Mouse (Mus musculus): ENCODE measurements around the gene Il11ra1. TPM values are rescaled to one million over a fixed set of nuclear protein-coding genes. Genes with fewer than 3 reads are reported as not detected.

Il11ra1 gene
- polyA plus RNA-seq, 1 experiment from 2014 or later = 152 TPM

DNA sequence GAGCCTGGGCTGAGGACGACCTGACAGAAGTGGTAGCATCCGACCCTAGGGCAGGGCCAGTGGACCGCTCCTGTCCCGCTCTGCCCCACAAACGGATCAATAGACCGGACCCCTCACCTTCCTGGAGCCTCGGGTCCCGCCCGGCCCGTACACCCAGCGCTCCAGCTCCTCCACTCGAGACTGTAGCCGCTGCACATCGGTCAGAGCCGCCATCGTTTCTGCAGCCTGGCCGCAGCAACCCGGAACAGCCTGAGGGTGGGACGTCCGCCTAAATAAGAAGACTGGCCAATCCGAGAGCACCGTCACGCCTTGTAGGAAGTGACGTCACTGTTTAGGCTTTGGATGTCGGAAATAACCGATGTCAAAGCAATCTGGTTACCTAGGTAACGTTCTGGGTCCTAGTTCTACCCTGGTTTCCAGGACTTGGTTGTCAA, 23.1 kb downstream of the Il11ra1 start, which contains the start of gene Dctn3:
TSS of gene Dctn3 (minus strand) at position 253 of the 434 bp plus-strand sequence.
- H3K27me3 ChIP-seq (ENCODE audit: control insufficient read depth, insufficient read depth, low read length) = peaks cover 44% of the 10 kb centered on the region
- H3K9me3 ChIP-seq (replicated peaks; ENCODE audit: control insufficient read depth, low read length) = no peaks in the 10 kb centered on the region
- H3K9ac ChIP-seq (ENCODE audit: low read length) = peak within 1 kb of the TSS; percentile 93
- no peak within 1 kb of the TSS for H3K27ac ChIP-seq (ENCODE audit: low read length)
- H3K4me1 ChIP-seq (ENCODE audit: control insufficient read depth, insufficient read depth, low read length) = peaks cover 14% of the 10 kb centered on the region
- peak within 1 kb of the TSS; percentile 90 for H3K4me2 ChIP-seq (ENCODE audit: low read depth, low read length)
- 0 out of 2 replicates have a peak, but pooled peaks cover 8% of the 10 kb centered on the region for H3K36me3 ChIP-seq (ENCODE audit: control insufficient read depth, insufficient read depth, low read length)
- H3K4me3 ChIP-seq (replicated peaks; ENCODE audit: low read length) = peak within 1 kb of the TSS; percentile 83
- WGBS = under 1% methylated on average over 27 of the region's 27 CpGs
- ATAC-seq (ENCODE audit: insufficient read depth, low FRiP score) = peak; percentile 96

DNA sequence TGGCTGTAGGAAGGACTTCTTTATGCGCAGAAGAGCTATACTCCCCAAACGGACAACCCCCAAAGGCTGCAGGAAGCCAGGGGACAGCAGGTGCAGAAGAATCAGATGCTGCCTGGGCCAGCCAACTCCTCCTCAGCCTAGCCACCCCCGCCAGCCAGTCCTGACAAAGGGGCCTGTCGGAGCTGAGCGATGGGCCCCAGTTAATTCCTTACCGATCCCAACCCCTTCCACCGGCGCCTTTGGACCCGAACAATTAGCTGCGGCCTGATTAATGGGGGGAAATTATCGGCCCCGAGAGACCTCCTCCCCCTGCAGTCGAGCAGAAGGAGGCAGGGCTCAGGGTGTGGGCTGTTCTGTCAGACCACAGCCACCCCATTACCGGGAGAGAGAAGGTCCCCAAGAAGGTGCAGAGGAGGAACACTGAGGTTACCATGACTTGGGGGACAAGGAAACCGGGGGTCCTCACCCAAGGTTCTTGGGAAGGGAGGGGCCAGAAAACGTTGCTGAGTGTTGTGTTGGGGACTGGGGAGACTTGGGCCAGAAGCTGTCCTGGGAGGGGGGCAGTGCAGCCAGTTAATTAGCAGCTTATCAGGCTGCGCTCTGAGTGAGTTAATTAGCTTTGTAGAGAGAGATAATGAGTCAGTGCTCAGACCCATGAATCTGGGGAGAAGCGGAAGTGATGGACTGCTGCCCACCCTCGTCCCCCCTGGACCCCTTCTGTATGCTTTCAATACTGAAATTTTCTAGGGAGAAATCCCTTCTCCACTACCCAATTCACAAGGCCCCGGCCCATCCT, 27.2 kb downstream of the Il11ra1 start:
- no peak for ATAC-seq (ENCODE audit: insufficient read depth, low FRiP score)
- Histone ChIP-seq H3K27ac (ENCODE audit: low read length) (no peak overlapping the region), H3K27me3 (ENCODE audit: control insufficient read depth, insufficient read depth, low read length) (peaks cover 77% of the 10 kb centered on the region), H3K9ac (ENCODE audit: low read length) (no peak overlapping the region), H3K4me3 (replicated peaks; ENCODE audit: low read length) (no peak overlapping the region), H3K4me2 (ENCODE audit: low read depth, low read length) (no peak overlapping the region), H3K4me1 (ENCODE audit: control insufficient read depth, insufficient read depth, low read length) (peaks cover 17% of the 10 kb centered on the region), H3K9me3 (replicated peaks; ENCODE audit: control insufficient read depth, low read length) (no peaks in the 10 kb centered on the region), H3K36me3 (ENCODE audit: control insufficient read depth, insufficient read depth, low read length) (no peaks in the 10 kb centered on the region)
- 17% methylated on average over 20 of the region's 20 CpGs for WGBS

DNA sequence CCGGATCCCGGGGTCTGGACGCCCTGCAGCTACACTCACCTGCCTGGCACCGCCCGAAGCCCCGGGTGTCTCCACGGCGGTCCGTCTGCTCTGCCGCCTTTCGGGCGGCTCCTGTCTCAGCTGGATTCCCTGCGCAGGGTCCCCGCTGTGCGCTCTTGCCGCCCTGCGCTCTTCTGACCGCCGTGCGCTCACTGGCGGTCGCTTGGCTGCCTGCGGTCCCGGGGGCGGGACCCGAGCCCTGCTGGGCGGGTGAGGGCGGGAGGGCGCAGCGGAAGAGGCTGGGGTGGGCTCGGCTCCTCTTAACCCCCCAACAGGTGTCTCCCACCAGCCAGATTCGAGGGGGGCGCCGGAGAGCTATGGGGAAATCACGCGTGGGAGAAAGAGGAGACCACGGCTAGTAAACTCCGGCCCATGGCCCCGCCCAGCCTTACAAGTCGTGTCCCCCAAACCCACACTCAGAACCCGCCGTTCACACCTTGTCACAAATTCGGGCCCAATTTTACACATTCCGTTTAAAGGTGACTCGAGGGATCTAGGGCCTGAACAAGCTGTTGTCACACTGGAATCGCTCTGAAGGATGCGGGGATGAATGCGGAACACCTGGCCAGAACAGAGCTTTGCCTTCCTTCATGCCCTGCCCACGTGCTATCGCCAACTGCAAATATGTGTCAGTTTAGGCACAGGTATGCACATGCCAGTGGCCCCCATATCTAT, 31.4 kb downstream of the Il11ra1 start, which contains the start of gene Arid3c:
TSS of gene Arid3c (minus strand) at position 91 of the 714 bp plus-strand sequence.
- Histone ChIP-seq H3K4me3 (replicated peaks; ENCODE audit: low read length) (peak within 1 kb of the TSS; percentile 40), H3K4me1 (ENCODE audit: control insufficient read depth, insufficient read depth, low read length) (peaks cover 7% of the 10 kb centered on the region; the same call in 1 of the 2 replicates), H3K27me3 (ENCODE audit: control insufficient read depth, insufficient read depth, low read length) (peaks cover 59% of the 10 kb centered on the region), H3K27ac (ENCODE audit: low read length) (no peak within 1 kb of the TSS), H3K9ac (ENCODE audit: low read length) (peak within 1 kb of the TSS; percentile 34; the same call in 1 of the 2 replicates), H3K36me3 (ENCODE audit: control insufficient read depth, insufficient read depth, low read length) (no peaks in the 10 kb centered on the region), H3K4me2 (ENCODE audit: low read depth, low read length) (peak within 1 kb of the TSS; percentile 58), H3K9me3 (replicated peaks; ENCODE audit: control insufficient read depth, low read length) (no peaks in the 10 kb centered on the region)
- no peak for ATAC-seq (ENCODE audit: insufficient read depth, low FRiP score)
- under 1% methylated on average over 50 of the region's 50 CpGs for WGBS

DNA sequence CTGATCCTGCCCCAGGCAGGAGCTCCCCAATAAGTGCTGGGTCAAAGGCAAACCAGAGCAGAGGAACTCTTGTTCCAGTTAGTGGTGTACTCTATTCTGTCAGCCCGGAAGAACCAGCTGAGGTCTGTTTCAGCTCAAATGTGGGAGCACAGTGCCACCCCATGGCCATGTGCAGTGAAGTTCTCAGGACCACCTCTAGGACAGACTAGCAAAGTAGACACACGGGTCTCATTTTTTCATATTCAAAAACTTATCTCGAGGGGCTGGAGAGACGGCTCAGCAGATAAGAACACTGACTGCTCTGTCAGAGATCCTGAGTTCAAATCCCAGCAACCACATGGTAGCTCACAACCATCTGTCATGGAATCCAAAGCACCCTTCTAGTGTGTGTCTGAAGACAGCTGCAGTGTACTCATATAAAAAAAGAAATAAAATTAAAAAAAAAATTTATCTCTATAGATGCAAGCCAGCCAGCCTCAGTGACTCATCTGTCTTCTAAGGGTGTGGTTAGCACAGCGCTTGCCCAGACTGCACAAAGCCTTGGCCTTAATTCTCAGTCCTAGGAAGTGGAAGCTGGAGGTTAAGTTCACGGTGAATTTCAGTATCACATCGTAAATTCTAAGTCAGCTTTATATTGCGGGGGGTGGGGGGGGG, 37.9 kb downstream of the Il11ra1 start:
- H3K4me3 ChIP-seq (replicated peaks; ENCODE audit: low read length) = no peak overlapping the region
- no peak overlapping the region for H3K4me2 ChIP-seq (ENCODE audit: low read depth, low read length)
- peaks cover 4% of the 10 kb centered on the region; the same call in 1 of the 2 replicates for H3K27me3 ChIP-seq (ENCODE audit: control insufficient read depth, insufficient read depth, low read length)
- H3K9ac ChIP-seq (ENCODE audit: low read length) = no peak overlapping the region
- peak overlapping the region; percentile 15; the same call in 1 of the 2 replicates for H3K27ac ChIP-seq (ENCODE audit: low read length)
- no peaks in the 10 kb centered on the region; the same call in 1 of the 2 replicates for H3K36me3 ChIP-seq (ENCODE audit: control insufficient read depth, insufficient read depth, low read length)
- peak; percentile 54; the same call in 1 of the 2 replicates for ATAC-seq (ENCODE audit: insufficient read depth, low FRiP score)
- H3K9me3 ChIP-seq (replicated peaks; ENCODE audit: control insufficient read depth, low read length) = no peaks in the 10 kb centered on the region
- H3K4me1 ChIP-seq (ENCODE audit: control insufficient read depth, insufficient read depth, low read length) = peaks cover 15% of the 10 kb centered on the region
- WGBS = 32% methylated on average over 8 of the region's 8 CpGs

DNA sequence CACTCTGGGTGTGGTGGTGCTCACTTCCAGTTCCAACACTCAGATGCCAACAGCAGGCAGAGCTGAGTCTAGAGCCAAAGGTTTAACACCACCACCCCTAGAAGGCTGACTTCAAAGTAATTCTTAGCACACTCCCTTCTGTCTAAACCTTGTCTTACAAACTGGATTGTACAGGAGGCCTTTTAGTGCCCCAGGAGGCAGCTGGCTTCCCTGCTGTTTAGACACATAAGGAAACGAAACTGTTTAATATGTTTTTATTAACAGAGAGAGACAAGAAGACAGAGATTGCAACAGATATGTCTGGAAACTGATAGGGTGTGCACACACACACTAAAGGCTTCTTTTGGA, 38.4 kb downstream of the Il11ra1 start:
- Histone ChIP-seq H3K9ac (ENCODE audit: low read length) (no peak overlapping the region), H3K9me3 (replicated peaks; ENCODE audit: control insufficient read depth, low read length) (no peaks in the 10 kb centered on the region), H3K27me3 (ENCODE audit: control insufficient read depth, insufficient read depth, low read length) (no peaks in the 10 kb centered on the region), H3K4me1 (ENCODE audit: control insufficient read depth, insufficient read depth, low read length) (peaks cover 15% of the 10 kb centered on the region), H3K36me3 (ENCODE audit: control insufficient read depth, insufficient read depth, low read length) (no peaks in the 10 kb centered on the region; the same call in 1 of the 2 replicates), H3K4me3 (replicated peaks; ENCODE audit: low read length) (no peak overlapping the region), H3K4me2 (ENCODE audit: low read depth, low read length) (no peak overlapping the region), H3K27ac (ENCODE audit: low read length) (peak overlapping the region; percentile 15; the same call in 1 of the 2 replicates)
- no peak for ATAC-seq (ENCODE audit: insufficient read depth, low FRiP score)
- 60% methylated on average over 1 of the region's 1 CpGs for WGBS

DNA sequence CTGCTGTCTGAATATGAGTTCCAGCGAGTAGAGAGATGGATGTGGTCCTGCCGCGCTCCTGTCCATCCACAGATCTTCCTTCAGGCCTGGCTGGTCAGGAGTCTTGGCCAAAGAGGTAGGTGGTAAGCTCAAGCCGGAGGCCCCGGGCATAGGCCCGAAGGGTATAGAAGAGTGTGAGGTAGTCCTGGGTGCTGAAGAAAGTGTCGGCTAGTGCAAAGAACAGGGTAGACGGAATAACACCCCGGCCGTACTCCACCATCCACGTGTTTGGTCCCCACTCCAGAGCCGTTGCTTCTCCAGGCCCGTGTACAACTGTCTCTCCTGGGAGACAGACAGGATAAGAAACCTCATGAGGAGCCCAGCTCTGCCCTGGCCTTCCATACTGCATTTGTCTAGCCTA, 39.5 kb downstream of the Il11ra1 start:
- Histone ChIP-seq H3K27me3 (ENCODE audit: control insufficient read depth, insufficient read depth, low read length) (no peaks in the 10 kb centered on the region), H3K9me3 (replicated peaks; ENCODE audit: control insufficient read depth, low read length) (no peaks in the 10 kb centered on the region), H3K4me1 (ENCODE audit: control insufficient read depth, insufficient read depth, low read length) (peaks cover 15% of the 10 kb centered on the region), H3K9ac (ENCODE audit: low read length) (no peak overlapping the region), H3K27ac (ENCODE audit: low read length) (no peak overlapping the region), H3K4me2 (ENCODE audit: low read depth, low read length) (no peak overlapping the region), H3K36me3 (ENCODE audit: control insufficient read depth, insufficient read depth, low read length) (no peaks in the 10 kb centered on the region; the same call in 1 of the 2 replicates), H3K4me3 (replicated peaks; ENCODE audit: low read length) (no peak overlapping the region)
- no peak for ATAC-seq (ENCODE audit: insufficient read depth, low FRiP score)
- 91% methylated on average over 13 of the region's 13 CpGs for WGBS

DNA sequence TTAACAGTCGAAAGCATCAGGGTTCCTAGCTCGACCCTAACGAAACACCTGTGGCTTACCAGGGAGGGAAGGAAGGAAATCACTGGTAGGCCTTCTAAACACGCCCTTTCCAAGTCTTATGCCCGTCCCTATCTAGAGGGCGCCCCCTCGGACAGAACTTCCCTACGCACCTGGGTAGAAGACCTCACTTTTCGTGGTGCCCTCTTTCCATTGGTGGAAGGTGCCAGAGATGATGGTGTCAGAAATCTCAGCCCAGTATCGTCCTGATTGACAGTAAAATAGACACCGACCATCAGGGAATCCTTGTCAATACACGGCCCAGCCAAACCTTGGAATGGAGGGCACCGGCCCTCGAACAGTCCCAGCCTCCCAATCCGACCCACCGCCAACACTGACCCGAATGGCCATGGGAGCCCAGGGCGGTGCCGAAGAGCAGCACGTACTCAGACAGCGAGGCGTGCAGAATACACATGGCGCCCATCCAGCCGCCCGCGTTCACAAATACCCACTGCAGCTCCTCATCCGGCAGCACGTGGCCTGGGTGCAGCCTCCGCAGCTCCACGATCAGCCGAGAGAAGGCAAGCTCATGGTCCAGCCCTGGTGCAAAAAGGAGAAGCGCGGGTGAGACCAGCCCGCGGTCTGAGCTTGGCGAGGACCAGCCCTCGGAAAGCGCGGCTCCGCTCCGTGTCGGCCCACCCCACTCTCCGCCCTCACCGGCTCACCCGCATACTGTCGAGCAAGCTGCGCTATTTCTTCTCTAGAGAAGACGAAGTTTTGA, 40.8 kb downstream of the Il11ra1 start:
- Histone ChIP-seq H3K9ac (ENCODE audit: low read length) (peak overlapping the region; percentile 81), H3K4me1 (ENCODE audit: control insufficient read depth, insufficient read depth, low read length) (peaks cover 15% of the 10 kb centered on the region), H3K27ac (ENCODE audit: low read length) (peak overlapping the region; percentile 85), H3K4me3 (replicated peaks; ENCODE audit: low read length) (peak overlapping the region; percentile 69), H3K4me2 (ENCODE audit: low read depth, low read length) (peak overlapping the region; percentile 64), H3K27me3 (ENCODE audit: control insufficient read depth, insufficient read depth, low read length) (no peaks in the 10 kb centered on the region), H3K36me3 (ENCODE audit: control insufficient read depth, insufficient read depth, low read length) (no peaks in the 10 kb centered on the region; the same call in 1 of the 2 replicates), H3K9me3 (replicated peaks; ENCODE audit: control insufficient read depth, low read length) (no peaks in the 10 kb centered on the region)
- under 1% methylated on average over 48 of the region's 48 CpGs for WGBS
- ATAC-seq (ENCODE audit: insufficient read depth, low FRiP score) = peak; percentile 83

DNA sequence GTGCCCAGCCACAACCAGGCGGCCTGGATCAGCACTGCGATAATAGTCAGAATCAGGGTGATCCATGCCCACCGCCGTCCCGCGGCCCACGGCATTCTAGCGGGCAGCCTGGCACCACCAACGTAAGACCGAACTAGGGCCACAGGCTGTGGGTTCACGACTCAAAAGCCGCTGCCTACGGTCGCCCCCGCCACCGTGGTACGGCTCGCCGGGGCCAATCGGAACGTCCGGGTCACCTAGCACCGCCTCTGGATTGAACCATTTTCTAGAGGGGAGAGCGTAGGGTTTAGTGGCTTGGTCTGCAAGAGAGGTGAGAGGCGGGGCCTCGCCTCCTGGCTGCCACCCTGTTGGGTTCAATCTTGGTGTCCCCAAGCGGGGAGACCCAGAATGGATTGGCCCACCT, 41.4 kb downstream of the Il11ra1 start:
- Histone ChIP-seq H3K27ac (ENCODE audit: low read length) (peak overlapping the region; percentile 85), H3K4me3 (replicated peaks; ENCODE audit: low read length) (peak overlapping the region; percentile 69), H3K4me1 (ENCODE audit: control insufficient read depth, insufficient read depth, low read length) (peaks cover 15% of the 10 kb centered on the region), H3K9me3 (replicated peaks; ENCODE audit: control insufficient read depth, low read length) (no peaks in the 10 kb centered on the region), H3K36me3 (ENCODE audit: control insufficient read depth, insufficient read depth, low read length) (no peaks in the 10 kb centered on the region; the same call in 1 of the 2 replicates), H3K9ac (ENCODE audit: low read length) (peak overlapping the region; percentile 81), H3K4me2 (ENCODE audit: low read depth, low read length) (peak overlapping the region; percentile 64), H3K27me3 (ENCODE audit: control insufficient read depth, insufficient read depth, low read length) (no peaks in the 10 kb centered on the region)
- ATAC-seq (ENCODE audit: insufficient read depth, low FRiP score) = peak; percentile 96
- WGBS = 1% methylated on average over 27 of the region's 27 CpGs
